Mouse (Mus musculus) hindbrain, embryonic 10.5 days (tissue): Measurements from ENCODE around the gene Rfng. TPM values are rescaled to one million over a fixed set of nuclear protein-coding genes. Genes with fewer than 3 reads are reported as not detected.
"Not testable (repeated sequence)": the region's sequence is repeated elsewhere in the genome, so short reads cannot be mapped to it uniquely, and the experiment has no call there.

Experiments used
- DNase-seq: peaks from one replicate; pipeline ENCODE4 v3.0.0-alpha.2; 2017; ENCODE audit warnings: low spot score
- H3K27ac ChIP-seq: fragments of 300-500 bp; sonication (generic); 2 replicates; pipeline ENCODE4 v1.5.1; 2016; ENCODE audit warnings: mild to moderate bottlenecking, moderate library complexity
- H3K27me3 ChIP-seq: fragments of 300-500 bp; sonication (generic); 2 replicates; pipeline ENCODE4 v1.6.1; 2016; ENCODE audit warnings: mild to moderate bottlenecking; ENCODE audit not compliant: poor library complexity, insufficient read depth, severe bottlenecking
- H3K36me3 ChIP-seq: fragments of 300-500 bp; sonication (generic); 2 replicates; pipeline ENCODE4 v1.6.1; 2016; ENCODE audit warnings: mild to moderate bottlenecking, moderate library complexity
- H3K4me1 ChIP-seq: fragments of 300-500 bp; sonication (generic); replicated peaks from 2 replicates; pipeline ENCODE4 v1.6.1; 2016; ENCODE audit warnings: mild to moderate bottlenecking
- H3K4me3 ChIP-seq: fragments of 300-500 bp; sonication (generic); 2 replicates; pipeline ENCODE4 v1.5.1; 2016; ENCODE audit warnings: mild to moderate bottlenecking, moderate library complexity
- H3K9me3 ChIP-seq: fragments of 300-500 bp; sonication (generic); 2 replicates; pipeline ENCODE4 v1.6.1; 2016; ENCODE audit warnings: mild to moderate bottlenecking, moderate library complexity
- WGBS: fragments of 180-500 bp; shearing (Covaris S2); methylation state at CpG from one replicate; pipeline ENCODE4 v1.1.7; 2016; 5-methylcytosine and 5-hydroxymethylcytosine counted together
- polyA plus RNA-seq: library from polyadenylated mRNA; unstranded; fragments of >200 nt; fragmentation: Nextera tagmentation; extraction: Ambion mirVana; gene quantifications from 2 replicates; pipeline ENCODE4 v1.2.1, GENCODE M21; 2016

Gene Rfng
- polyA plus RNA-seq, 1 experiment from 2014 or later = 63.7 TPM

DNA sequence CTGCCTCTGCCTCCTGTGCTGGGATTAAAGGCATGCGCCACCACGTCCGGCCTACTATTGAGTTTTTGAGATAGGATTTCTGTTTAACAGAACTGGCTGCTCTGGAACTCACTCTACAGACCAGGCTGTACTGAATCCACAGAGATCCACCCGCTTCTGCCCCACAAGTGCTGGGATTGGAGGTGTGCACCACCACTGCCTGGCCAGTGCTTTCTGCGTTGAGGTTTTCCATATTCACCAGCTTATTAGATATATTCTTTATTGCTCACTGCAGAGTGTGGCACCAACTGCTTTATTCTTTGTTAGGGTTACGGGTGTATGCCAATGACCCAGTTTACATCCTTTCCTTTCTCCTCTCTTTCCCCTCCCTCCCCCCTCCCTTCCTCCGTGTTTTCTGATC, 20.3 kb upstream of the Rfng start:
- no peak for DNase-seq
- H3K4me1 ChIP-seq = peaks cover 14% of the 10 kb centered on the region
- no peak overlapping the region for H3K4me3 ChIP-seq
- no peak overlapping the region for H3K27ac ChIP-seq
- no peaks in the 10 kb centered on the region for H3K27me3 ChIP-seq
- peaks cover 46% of the 10 kb centered on the region for H3K36me3 ChIP-seq
- WGBS = 79% methylated on average over 7 of the region's 7 CpGs
- H3K9me3 ChIP-seq = no peaks in the 10 kb centered on the region

DNA sequence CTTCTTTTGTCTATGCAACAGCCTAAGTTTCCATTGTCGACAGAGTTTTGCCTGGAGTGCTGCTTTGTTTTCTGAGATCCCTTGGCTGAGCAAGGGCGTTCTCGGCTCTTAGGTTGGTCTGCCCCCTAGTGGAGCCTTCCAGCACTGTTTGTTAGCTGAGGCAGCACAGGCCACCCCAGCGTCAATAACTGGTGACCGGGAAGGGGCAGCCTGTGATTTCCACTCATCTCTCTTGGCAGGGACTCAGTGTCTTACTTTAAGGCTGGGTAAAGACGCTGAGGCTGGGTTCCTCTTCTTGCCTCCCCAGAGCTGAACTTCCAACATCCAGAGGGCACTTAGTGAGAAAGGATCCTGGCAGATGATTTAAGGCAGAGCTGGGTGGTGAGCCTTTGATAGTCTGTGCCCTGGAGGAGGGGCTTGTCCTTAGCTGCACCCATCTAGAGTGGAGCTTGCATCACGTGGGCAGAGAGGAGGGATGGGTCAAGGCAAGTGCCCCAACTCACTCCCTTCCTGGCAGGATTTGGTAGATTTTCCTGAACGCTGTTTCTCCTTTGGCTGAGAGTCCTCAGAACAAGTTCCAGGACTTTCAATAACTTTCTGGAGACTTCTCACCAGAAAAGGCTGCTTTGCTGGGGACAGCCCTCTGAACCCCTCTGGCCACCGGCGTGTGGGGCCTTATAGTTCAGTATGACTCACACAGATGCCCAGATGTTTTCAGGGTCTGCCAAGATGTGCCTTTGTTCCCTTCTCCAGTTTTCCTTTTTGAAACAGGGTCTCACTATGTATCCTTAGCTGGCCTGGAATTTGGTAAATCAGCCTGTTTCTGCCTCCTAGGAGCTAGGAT, 16.3 kb upstream of the Rfng start:
- peak; percentile 91 for DNase-seq

DNA sequence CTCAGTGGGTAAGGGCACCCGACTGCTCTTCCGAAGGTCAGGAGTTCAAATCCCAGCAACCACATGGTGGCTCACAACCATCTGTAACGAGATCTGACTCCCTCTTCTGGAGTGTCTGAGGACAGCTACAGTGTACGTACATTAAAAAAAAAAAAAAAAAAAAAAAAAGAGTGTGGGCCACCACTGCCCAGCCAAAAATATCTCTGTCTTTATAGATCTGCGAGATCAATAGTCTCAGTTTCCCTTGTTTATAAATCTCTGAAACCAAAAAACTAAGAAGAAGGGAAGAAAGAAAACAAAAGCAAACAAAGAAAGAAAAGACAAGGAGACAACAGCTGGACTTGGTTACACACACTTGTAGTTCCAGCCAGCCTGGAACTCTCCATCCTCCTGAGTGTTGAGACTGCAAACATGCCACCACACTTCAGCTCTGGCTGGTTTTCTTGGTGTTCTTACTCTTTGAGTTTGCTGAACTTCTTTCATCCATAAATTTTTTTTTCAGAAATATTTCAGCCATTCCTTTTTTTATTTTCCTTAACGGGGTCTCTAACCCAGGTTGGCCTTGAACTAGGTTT, 15.4 kb upstream of the Rfng start:
- WGBS = 79% methylated on average over 6 of the region's 6 CpGs
- Histone ChIP-seq H3K9me3 (no peaks in the 10 kb centered on the region), H3K4me1 (peaks cover 37% of the 10 kb centered on the region), H3K27me3 (no peaks in the 10 kb centered on the region), H3K36me3 (peaks cover 8% of the 10 kb centered on the region), H3K27ac (peak overlapping the region; percentile 82), H3K4me3 (peak overlapping the region; percentile 26; the same call in 1 of the 2 replicates)
- DNase-seq = no peak

More for the DNA sequence above, 16.3 kb upstream of the Rfng start:
- Histone ChIP-seq H3K4me3 (peak overlapping the region; percentile 26), H3K27ac (peak overlapping the region; percentile 82), H3K27me3 (no peaks in the 10 kb centered on the region), H3K4me1 (peaks cover 29% of the 10 kb centered on the region), H3K9me3 (no peaks in the 10 kb centered on the region), H3K36me3 (peaks cover 6% of the 10 kb centered on the region)
- WGBS = 12% methylated on average over 10 of the region's 10 CpGs

DNA sequence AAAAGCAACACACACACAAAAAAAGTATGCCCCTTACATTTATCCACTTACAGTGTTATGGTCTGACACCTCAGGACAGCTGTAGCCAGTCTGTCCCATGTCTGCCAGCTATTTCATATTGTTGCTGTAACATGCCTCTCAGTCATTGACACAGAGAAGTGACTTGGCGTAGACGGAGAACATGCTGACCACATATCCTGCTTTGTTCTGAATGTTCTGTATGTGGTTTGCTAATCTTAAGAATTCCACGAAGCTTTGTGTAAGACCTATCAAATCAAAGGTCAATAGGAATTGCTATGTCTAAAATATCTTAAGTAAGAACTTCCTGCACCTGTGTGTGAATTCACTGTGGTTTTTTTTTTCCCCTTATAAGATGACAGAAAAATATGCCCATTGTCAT, 14.2 kb upstream of the Rfng start:
- DNase-seq = no peak
- H3K4me1 ChIP-seq = peaks cover 43% of the 10 kb centered on the region
- no peak overlapping the region for H3K4me3 ChIP-seq
- H3K36me3 ChIP-seq = peaks cover 19% of the 10 kb centered on the region
- no peaks in the 10 kb centered on the region for H3K9me3 ChIP-seq
- no peak overlapping the region for H3K27ac ChIP-seq
- WGBS = 87% methylated on average over 3 of the region's 3 CpGs
- no peaks in the 10 kb centered on the region for H3K27me3 ChIP-seq

DNA sequence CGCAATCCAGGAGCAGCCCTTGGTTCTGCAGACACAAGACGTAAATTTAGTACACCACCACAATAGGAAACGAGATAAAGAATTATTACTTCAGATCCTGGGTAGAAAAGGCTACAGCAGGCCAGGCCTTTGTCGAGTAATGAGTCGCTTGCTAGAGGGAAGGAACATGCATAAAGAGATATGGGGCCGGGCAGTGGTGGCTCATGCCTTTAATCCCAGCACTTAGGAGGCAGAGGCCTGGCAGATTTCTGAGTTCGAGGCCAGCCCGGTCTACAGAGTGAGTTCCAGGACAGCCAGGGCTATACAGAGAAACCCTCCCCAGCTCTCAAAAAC, 12.6 kb upstream of the Rfng start:
- Histone ChIP-seq H3K27me3 (no peaks in the 10 kb centered on the region), H3K4me3 (peak overlapping the region; percentile 100), H3K36me3 (peaks cover 36% of the 10 kb centered on the region), H3K9me3 (no peaks in the 10 kb centered on the region), H3K4me1 (peaks cover 43% of the 10 kb centered on the region), H3K27ac (peak overlapping the region; percentile 92)
- WGBS = 34% methylated on average over 8 of the region's 8 CpGs
- no peak for DNase-seq

DNA sequence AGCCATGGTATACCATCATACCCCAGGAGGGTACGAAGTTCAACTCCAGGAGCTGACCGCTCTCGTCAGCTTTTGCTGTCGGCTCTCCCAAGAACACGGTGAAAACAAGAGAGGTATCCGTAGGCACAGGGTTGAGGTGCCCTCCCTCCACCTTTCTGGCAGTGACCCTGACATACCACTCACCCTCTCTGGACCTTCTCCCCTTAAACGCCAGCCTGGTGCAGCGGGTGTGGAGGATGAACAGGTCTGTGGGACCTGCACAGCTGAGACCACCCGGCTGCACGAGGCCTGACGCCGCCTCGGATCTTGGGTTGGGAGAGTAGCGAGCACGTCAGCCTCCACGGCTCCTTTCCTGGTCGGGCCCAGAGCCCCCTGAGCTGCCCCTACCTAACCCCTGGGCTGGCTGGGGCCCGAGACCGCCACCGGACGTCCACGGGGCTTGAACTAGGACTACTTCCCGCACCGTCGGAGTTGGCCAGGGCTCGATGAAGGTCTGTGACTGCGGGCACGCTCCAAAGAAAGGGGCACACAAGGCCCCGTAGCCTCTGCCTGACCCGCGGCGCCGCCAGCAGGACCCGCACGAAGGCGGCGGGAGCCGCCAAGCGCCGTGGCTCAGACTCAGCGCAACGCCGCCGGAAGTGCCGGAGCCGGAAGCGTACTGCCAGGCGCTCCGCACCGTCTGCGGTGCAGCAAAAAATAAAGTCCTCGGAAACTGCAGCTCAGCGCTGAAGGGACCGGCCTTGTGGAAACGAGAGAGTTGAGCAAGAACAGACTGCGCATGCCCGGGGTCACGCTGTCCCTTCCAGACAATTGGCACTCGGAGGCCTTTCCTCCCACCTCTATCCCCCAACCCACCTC, 12.0 kb upstream of the Rfng start, which contains the start of gene Dus1l:
Dus1l (minus strand) TSS at position 648 of the 858 bp plus-strand sequence.
- no peaks in the 10 kb centered on the region for H3K27me3 ChIP-seq
- peak within 1 kb of the TSS; percentile 100 for H3K4me3 ChIP-seq
- peak; percentile 98 for DNase-seq
- peaks cover 43% of the 10 kb centered on the region for H3K4me1 ChIP-seq
- 2% methylated on average over 59 of the region's 59 CpGs for WGBS
- no peaks in the 10 kb centered on the region for H3K9me3 ChIP-seq
- H3K36me3 ChIP-seq = peaks cover 42% of the 10 kb centered on the region
- H3K27ac ChIP-seq = peak within 1 kb of the TSS; percentile 92

DNA sequence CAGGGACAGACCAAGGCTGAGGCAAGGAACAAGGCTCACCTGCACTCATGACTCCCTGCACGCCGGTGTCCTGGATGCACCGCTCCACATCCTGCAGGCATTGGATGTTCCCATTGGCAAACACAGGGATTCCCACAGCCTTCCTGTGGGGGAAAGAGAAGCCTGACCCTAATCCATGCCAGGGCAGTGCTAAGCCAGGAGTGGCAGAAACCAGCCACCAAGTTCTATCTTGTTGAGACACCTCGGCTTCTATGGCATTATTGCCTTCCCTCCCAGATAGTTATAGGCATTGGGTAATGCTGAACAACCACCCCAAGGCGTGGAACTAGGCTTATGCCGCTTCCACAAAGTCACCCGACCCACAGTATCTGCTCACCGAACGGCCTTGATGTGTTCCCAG, 8.6 kb upstream of the Rfng start:
- Histone ChIP-seq H3K27me3 (no peaks in the 10 kb centered on the region), H3K9me3 (no peaks in the 10 kb centered on the region), H3K4me3 (no peak overlapping the region), H3K36me3 (peaks cover 74% of the 10 kb centered on the region), H3K27ac (no peak overlapping the region), H3K4me1 (peaks cover 30% of the 10 kb centered on the region)
- 96% methylated on average over 9 of the region's 9 CpGs for WGBS
- DNase-seq = no peak

DNA sequence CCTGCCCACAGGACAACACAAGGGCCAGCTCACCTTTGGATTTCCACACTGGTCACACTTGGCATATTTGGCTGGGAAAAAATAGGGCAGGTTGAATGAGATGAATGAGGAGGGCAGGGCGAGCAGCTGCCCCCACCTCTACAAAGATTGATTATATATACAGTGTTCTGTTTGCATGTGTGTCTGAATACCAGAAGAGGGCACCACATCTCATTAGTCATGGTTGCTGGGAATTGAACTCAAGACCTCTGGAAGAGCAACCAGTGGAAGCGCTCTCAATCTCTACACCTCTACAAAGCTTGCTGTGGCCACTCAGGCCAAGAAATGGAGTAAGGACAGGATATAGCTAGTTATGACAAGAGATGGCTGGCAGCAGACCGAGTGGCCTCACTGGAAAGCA, 5.8 kb upstream of the Rfng start:
- WGBS = 90% methylated on average over 3 of the region's 3 CpGs
- Histone ChIP-seq H3K4me3 (no peak overlapping the region), H3K4me1 (peaks cover 23% of the 10 kb centered on the region), H3K36me3 (peaks cover 92% of the 10 kb centered on the region), H3K9me3 (no peaks in the 10 kb centered on the region), H3K27me3 (no peaks in the 10 kb centered on the region), H3K27ac (no peak overlapping the region)
- DNase-seq = no peak

DNA sequence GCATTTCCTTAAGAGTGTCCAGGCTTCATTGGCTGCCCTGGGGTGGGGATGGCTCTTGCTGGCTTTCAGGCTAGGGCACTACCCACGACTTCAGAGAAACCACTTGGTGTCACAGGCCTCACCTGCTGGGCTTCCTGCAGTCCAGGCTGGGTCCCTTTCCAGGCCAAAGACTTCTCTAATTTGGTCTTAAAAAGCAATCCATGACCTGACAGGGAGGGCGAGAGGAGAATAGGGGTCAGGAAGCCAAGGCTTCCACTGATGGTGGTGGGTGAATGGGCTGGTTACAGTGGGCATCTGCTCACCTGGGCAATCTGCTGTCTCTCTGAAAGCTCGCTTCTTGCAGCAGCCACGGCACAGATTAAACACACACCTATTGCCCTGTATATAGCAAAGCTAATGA, 5.3 kb upstream of the Rfng start:
- Histone ChIP-seq H3K4me3 (no peak overlapping the region), H3K36me3 (peaks cover 87% of the 10 kb centered on the region)
- 85% methylated on average over 4 of the region's 4 CpGs for WGBS

DNA sequence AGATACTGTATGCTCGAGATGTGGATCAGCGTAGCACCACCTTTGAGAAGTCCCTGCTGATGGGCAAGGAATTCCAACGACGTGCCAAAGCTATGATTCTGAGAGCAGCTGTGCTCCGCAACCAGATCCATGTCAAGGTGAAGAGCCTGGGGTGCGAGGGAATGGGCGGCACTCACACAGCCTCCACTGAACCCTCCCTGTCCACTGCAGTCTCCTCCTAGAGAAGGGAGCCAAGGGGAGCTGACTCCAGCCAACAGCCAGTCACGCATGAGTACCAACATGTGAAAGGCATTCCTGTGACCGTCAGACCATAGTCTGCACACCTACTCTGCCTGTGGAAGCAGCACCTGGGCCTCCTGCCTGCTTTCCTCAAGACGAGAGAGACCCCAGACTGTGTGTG, 4.5 kb upstream of the Rfng start:
- not testable (repeated sequence) for H3K27ac ChIP-seq, H3K27me3 ChIP-seq, DNase-seq, H3K9me3 ChIP-seq, H3K4me3 ChIP-seq
- 91% methylated on average over 10 of the region's 10 CpGs for WGBS
- peaks cover 79% of the 10 kb centered on the region for H3K36me3 ChIP-seq
- H3K4me1 ChIP-seq = peaks cover 23% of the 10 kb centered on the region

More for the DNA sequence above, 5.3 kb upstream of the Rfng start:
- H3K4me1 ChIP-seq = peaks cover 22% of the 10 kb centered on the region
- H3K9me3 ChIP-seq = no peaks in the 10 kb centered on the region
- no peaks in the 10 kb centered on the region for H3K27me3 ChIP-seq
- no peak for DNase-seq
- H3K27ac ChIP-seq = no peak overlapping the region

DNA sequence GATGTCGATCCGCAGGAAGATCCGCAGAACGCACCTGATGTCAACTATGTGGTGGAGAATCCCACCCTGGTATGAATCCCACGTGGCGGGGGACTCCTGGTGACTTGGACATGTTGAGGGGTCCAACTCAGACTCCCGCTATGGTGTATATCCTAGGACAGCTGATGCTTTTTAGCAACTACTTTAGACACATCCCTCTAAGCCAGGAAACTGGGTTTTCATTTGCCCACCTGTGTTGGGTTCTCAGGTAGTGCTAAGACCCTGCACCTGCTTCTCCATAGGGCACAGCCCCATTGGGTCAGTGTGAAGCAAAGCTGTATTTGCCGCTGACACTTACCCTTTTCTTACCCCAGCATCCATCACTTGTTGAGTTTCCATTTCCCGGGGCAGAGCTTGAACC, 1.1 kb upstream of the Rfng start:
- DNase-seq = no peak
- Histone ChIP-seq H3K27ac (peak overlapping the region; percentile 89), H3K4me1 (peaks cover 32% of the 10 kb centered on the region), H3K4me3 (peak overlapping the region; percentile 99), H3K27me3 (peaks cover 12% of the 10 kb centered on the region), H3K9me3 (no peaks in the 10 kb centered on the region), H3K36me3 (peaks cover 66% of the 10 kb centered on the region)
- WGBS = 42% methylated on average over 9 of the region's 9 CpGs

DNA sequence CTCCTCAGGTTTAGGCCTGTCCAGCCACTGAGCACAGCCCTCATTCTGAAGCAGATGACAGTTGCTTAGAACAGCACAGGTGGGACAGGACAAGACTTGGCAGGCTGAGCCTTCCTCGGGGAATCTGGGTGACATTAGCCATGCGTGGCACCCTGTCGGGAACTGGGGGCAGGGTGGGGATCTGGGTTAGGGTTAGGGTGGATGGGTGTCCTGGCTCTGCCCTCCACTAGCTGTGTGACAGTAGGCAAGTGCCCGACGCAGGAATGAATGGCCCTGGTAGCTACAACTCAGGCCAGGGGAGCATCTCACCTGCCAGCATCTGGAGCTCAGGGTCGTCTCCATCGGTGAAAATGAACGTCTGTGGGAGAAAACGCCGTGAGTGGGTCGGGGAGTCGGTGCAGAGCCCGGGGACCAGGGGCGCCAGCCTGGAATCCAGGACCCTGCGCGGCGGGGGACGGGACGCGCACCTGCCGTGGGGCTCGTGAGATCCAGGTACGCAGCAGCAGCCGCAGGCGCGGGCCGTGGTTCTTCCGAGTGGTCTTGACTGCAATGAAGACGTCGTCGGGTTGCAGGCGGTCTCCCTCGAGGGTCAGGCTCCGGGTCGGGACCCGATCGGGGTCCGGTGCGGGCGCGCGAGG, 462 bp downstream of the Rfng start:
- DNase-seq = no peak
- WGBS = 3% methylated on average over 42 of the region's 42 CpGs
- Histone ChIP-seq H3K36me3 (peaks cover 55% of the 10 kb centered on the region), H3K27me3 (peaks cover 12% of the 10 kb centered on the region), H3K27ac (peak overlapping the region; percentile 89), H3K4me3 (peak overlapping the region; percentile 99), H3K4me1 (peaks cover 32% of the 10 kb centered on the region), H3K9me3 (no peaks in the 10 kb centered on the region)
